ENCODE assay signal across 17 mouse cellular contexts in the genomic region with DNA sequence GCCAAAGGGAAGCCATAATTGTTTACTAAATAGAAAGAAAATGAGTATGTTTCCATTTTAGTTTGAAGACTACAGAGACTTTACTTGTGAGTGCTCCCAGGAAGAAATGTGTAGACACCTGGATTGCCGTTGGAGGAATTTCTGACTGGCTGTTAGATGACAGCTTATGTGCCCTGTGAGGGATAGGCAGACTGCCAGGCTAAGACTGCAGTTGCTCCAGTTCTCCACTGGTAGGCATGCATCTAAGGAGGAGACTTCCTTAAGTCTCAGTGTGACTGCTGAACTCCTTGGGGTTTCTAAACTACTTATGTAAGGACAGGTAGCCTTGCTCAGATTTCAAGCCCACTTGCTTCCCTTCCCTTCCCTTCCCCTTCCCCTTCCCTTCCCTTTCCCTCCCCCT. TPM values are rescaled to one million over a fixed set of nuclear protein-coding genes. Genes with fewer than 3 reads are reported as not detected.
DNase-seq lines count a peak whose midpoint lies in the region; ATAC-seq and TF ChIP-seq lines count a peak whose summit lies in the region.
"Had no signal": no experiment of that assay in that cellular context is flagged by ENCODE, and none has a peak within 500 bp of the region (broad histone marks: within the 10 kb centered on the region; RNA-seq: fewer than 3 reads in every experiment).

No protein-coding gene starts in this region.

- no peak overlapping the region for H3K4me2 ChIP-seq in intestine, postnatal 0 days (replicated peaks; ENCODE audit: low read depth)
- H3K4me2 ChIP-seq in intestine, embryonic 15.5 days (replicated peaks): no peak overlapping the region
- H3K4me2 ChIP-seq: limb, embryonic 15.5 days had no signal

- no peaks in the 10 kb centered on the region for H3K27me3 ChIP-seq in intestine, postnatal 0 days (replicated peaks; ENCODE audit: control insufficient read depth, insufficient read depth, low read length)
- no peaks in the 10 kb centered on the region for H3K27me3 ChIP-seq in intestine, embryonic 15.5 days (replicated peaks)
- H3K27me3 ChIP-seq: limb, embryonic 15.5 days had no signal

- WGBS in intestine, postnatal 0 days: 83% methylated on average over 1 of the region's 1 CpGs
- 84% methylated on average over 1 of the region's 1 CpGs for WGBS in intestine, embryonic 15.5 days

- no peak for ATAC-seq in intestine, postnatal 0 days
- ATAC-seq in intestine, embryonic 15.5 days: no peak
- ATAC-seq: intestine, embryonic 16.5 days had no signal

- peaks cover 7% of the 10 kb centered on the region; the same call in 1 of the 2 replicates for H3K4me1 ChIP-seq in intestine, postnatal 0 days (replicated peaks; ENCODE audit: control insufficient read depth, insufficient read depth, low read length)
- peaks cover 2% of the 10 kb centered on the region; the same call in 1 of the 2 replicates for H3K4me1 ChIP-seq in intestine, embryonic 15.5 days (replicated peaks)
- H3K4me1 ChIP-seq: limb, embryonic 15.5 days had no signal

- DNase-seq in 416B (ENCODE audit: low read depth) (peak; percentile 17), NIH3T3 (ENCODE audit: low read depth) (peak; percentile 10)
- DNase-seq in cerebellum, postnatal 14 days: peak; percentile 62 to 72
- no peak for DNase-seq in spleen, postnatal 36 days (ENCODE audit: low spot score in 2 of 2)
- DNase-seq in adrenal gland, adult 18-20 months (ENCODE audit: low spot score in 2 of 2): no peak
- DNase-seq: embryo, embryonic 11 days; spleen, adult 18-20 months; thymus, postnatal 25 days had no signal

- H3K4me3 ChIP-seq in intestine, postnatal 0 days (ENCODE audit: low read depth, low read length): no peak overlapping the region
- no peak overlapping the region for H3K4me3 ChIP-seq in intestine, embryonic 15.5 days (replicated peaks)
- H3K4me3 ChIP-seq: limb, embryonic 15.5 days; myocyte had no signal

- TF ChIP-seq CTCF in intestine, postnatal 0 days (IDR thresholded peaks at IDR 0.05; ENCODE audit: low read depth): peak; percentile 45

- H3K36me3 ChIP-seq in intestine, postnatal 0 days (ENCODE audit: control insufficient read depth, insufficient read depth): peaks cover 26% of the 10 kb centered on the region
- peaks cover 10% of the 10 kb centered on the region for H3K36me3 ChIP-seq in intestine, embryonic 15.5 days

- no peak overlapping the region for H3K9ac ChIP-seq in intestine, postnatal 0 days (ENCODE audit: low read depth, low read length)
- H3K9ac ChIP-seq in intestine, embryonic 15.5 days: no peak overlapping the region
- H3K9ac ChIP-seq: limb, embryonic 15.5 days had no signal

- no peak overlapping the region for H3K27ac ChIP-seq in intestine, postnatal 0 days (ENCODE audit: low read depth, low read length)
- H3K27ac ChIP-seq in intestine, embryonic 15.5 days: no peak overlapping the region
- H3K27ac ChIP-seq: limb, embryonic 15.5 days had no signal

- no peaks in the 10 kb centered on the region for H3K9me3 ChIP-seq in intestine, postnatal 0 days (ENCODE audit: control insufficient read depth)
- H3K9me3 ChIP-seq in intestine, embryonic 15.5 days: no peaks in the 10 kb centered on the region
- H3K9me3 ChIP-seq: G1E; limb, embryonic 15.5 days had no signal

RNA-seq across cellular contexts. Expression of gene Edc3, which starts 20.0 kb away (rescaled TPM):
- 12.3 and 14.2 TPM in 2 replicates for polyA plus RNA-seq in intestine, postnatal 0 days (2015; fragmentation: Nextera tagmentation; extraction: Ambion mirVana)
- polyA plus RNA-seq in intestine, embryonic 15.5 days (2015; fragmentation: Nextera tagmentation; extraction: Ambion mirVana): 29.6 and 29.9 TPM in 2 replicates
- total RNA-seq in adrenal gland, adult 18-20 months (2021): 1 to 10 TPM; 7.1 to 8.7 TPM

RNA-seq across cellular contexts. Expression of gene Clk3, which starts 37.3 kb away (rescaled TPM):
- 26.7 and 27.4 TPM in 2 replicates for polyA plus RNA-seq in intestine, postnatal 0 days (2015; fragmentation: Nextera tagmentation; extraction: Ambion mirVana)
- polyA plus RNA-seq in intestine, embryonic 15.5 days (2015; fragmentation: Nextera tagmentation; extraction: Ambion mirVana): 57.8 and 71.7 TPM in 2 replicates
- total RNA-seq in adrenal gland, adult 18-20 months (2021): 10 to 100 TPM; 63.6 to 74.9 TPM

RNA-seq across cellular contexts. Expression of gene Cyp1a1, which starts 40.6 kb away (rescaled TPM):
- polyA plus RNA-seq in intestine, postnatal 0 days (2015; fragmentation: Nextera tagmentation; extraction: Ambion mirVana): 0.05 and 0.09 TPM in 2 replicates
- polyA plus RNA-seq in intestine, embryonic 15.5 days (2015; fragmentation: Nextera tagmentation; extraction: Ambion mirVana): not detected in 2 replicates
- 1 to 10 TPM in 1 of 2 experiments, under 1 TPM in 1; 0.17 to 1.0 TPM for total RNA-seq in adrenal gland, adult 18-20 months (2021)
- total RNA-seq: G1E; gastrocnemius, postnatal 4 days had no signal
- polyA plus RNA-seq: G1E; intestine, embryonic 16.5 days; myocyte had no signal

RNA-seq across cellular contexts. Expression of gene Cyp1a2, which starts 44.8 kb away (rescaled TPM):
- not detected in 2 replicates for polyA plus RNA-seq in intestine, postnatal 0 days (2015; fragmentation: Nextera tagmentation; extraction: Ambion mirVana)
- polyA plus RNA-seq in intestine, embryonic 15.5 days (2015; fragmentation: Nextera tagmentation; extraction: Ambion mirVana): not detected in 2 replicates
- under 1 TPM in 1 of 2 experiments, not detected in 1; 0.20 TPM for total RNA-seq in adrenal gland, adult 18-20 months (2021)
- total RNA-seq: G1E; heart, postnatal 25 days; layer of hippocampus, postnatal 14 days had no signal
- polyA plus RNA-seq: G1E; intestine, embryonic 16.5 days; limb, embryonic 15.5 days; myocyte had no signal

Comparison
In these comparisons a context has a peak if more than half of its experiments do, and no peak if none do; other contexts are left out.
1. DNase-seq: peak in 416B (single experiment), NIH3T3 (single experiment) and cerebellum, postnatal 14 days (2 of 2); none in spleen, postnatal 36 days (0 of 2) and adrenal gland, adult 18-20 months (0 of 2).